Mouse (Mus musculus): ENCODE results near the gene Tnfrsf13c. TPM values are rescaled to one million over a fixed set of nuclear protein-coding genes. Genes with fewer than 3 reads are reported as not detected.

Tnfrsf13c gene
- total RNA-seq, 1 experiment from 2014 or later, result 10.6 TPM

DNA sequence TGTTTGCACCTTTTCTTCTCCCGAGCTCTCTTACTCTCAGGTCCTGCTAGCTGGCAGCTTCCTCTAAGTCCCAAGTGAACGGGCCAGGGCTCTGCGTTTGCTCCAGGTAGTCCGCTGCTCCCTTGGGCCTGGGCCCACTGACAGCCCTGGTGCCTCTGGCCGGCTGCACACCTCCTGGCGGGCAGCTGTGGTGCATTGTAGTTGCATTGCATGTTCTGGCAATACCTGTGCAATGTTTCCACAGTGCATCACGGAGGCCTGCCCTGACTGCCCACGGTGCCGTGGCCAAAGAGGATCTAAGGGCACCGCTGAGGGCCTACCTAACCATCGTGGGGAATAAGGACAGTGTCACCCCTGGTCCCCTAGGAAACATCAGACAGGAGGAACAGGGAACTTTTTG, 26.2 kb downstream of the Tnfrsf13c start:
- ATAC-seq (replicated peaks in 1 of 2; ENCODE audit: insufficient read depth in 1 of 2, low FRiP score in 2 of 2, low TSS enrichment in 1 of 2, low read depth in 1 of 2, poor library complexity in 2 of 2, severe bottlenecking in 2 of 2), result peak; percentile 2 to 8; a peak in 1 of 4 replicates

DNA sequence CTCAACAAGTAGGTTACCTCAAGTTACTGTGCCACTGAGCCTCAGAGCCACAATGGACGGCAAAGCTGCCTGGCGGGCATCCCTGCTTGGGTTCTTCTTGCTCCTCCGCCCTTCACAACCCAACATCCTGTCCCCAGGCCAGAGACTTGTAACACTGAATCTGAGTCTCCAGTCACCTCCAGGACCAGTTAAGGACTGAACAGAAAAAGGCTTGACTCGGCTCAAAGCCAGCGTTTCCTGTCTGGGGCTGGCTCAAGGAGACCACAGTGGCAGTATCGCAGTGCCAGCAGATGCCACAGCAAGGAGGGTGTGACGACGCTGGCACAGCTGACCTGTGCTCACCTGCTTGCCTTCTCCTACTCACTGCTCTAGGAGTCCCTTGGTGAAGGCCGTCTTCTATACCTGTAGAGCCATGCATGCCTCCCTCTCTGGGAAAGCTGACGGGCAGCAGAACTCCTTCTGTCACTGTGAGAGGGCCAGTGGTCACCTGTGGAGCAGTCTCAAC, 26.9 kb downstream of the Tnfrsf13c start:
- peak; percentile 34 to 44; a peak in 3 of 4 replicates for ATAC-seq (replicated peaks in 1 of 2; ENCODE audit: insufficient read depth in 1 of 2, low FRiP score in 2 of 2, low TSS enrichment in 1 of 2, low read depth in 1 of 2, poor library complexity in 2 of 2, severe bottlenecking in 2 of 2)

DNA sequence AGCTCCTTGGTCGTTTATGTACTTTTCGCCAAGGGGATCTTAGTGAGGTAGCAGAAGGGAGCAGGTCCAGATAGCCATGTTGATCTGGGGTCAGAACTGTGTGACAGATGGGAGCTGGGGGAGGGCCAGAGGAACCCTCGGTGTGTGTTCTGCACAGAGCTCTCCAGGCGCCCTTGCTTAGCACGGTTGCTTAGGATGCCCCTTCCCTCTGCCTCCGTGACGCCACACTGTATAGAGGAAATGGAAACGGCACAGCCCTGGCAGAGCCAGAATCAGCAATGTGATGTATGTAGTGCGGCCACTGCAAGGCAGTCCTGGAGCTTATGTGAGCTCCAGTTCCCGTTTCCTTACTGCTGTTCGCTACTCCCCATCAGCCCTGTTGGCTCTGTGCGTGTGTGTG, 27.9 kb downstream of the Tnfrsf13c start:
- no peak for ATAC-seq (replicated peaks in 1 of 2; ENCODE audit: insufficient read depth in 1 of 2, low FRiP score in 2 of 2, low TSS enrichment in 1 of 2, low read depth in 1 of 2, poor library complexity in 2 of 2, severe bottlenecking in 2 of 2)

DNA sequence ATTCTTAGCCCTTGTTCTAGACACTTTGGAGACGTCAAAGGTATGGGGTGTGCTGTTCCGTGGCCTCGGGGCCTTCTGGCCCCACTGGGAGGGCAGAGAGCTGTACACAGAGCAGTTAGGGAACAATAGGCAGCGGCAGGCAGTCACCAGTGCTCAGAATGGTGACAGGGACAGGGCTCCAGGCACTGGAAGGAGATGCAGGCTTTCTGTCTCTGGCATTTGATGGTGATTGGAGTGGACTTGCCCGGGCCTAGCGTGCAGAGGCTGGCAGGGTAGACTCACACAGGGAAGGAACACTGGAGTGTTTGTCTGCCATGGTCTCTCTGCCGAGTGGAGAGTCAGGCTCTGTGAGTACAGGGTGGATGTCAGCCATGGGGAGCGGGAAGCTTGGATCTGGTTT, 31.6 kb downstream of the Tnfrsf13c start:
- ATAC-seq (replicated peaks in 1 of 2; ENCODE audit: insufficient read depth in 1 of 2, low FRiP score in 2 of 2, low TSS enrichment in 1 of 2, low read depth in 1 of 2, poor library complexity in 2 of 2, severe bottlenecking in 2 of 2), result no peak

DNA sequence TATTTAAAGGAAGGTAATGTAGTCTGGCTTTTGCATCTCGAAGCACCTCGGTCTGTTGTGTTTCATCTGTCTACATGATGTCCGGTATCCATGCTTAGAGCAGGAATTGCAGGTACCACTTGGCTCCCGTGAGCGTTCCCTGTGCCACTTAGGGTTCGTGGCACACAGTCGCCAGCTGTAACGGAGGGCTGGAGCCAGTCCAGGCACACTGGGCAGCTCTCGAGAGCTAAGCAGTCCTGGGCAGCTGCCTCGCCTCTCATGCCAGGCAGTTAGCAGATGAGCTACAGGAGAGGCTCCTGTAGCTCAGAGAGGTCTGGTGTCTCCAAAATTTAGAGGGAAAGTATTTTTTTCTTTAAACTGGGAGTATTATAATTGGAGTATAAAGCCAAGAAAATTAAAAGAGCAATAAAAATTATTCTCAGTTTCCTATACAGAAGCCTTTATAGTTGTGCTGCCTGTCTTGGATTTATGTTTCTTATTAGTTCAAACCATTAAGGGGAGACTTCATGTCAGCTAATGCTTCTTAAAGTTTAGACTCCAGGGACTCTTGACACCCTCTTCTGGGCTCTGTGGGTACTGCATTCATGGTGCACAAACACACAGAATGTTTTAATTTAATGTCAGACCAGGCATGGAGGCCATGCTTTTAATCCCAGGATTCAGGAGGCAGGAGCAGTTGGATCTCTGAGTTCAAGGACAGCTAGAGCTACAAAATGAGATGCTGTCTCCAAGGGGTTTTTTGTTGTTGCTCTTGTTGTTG, 35.5 kb downstream of the Tnfrsf13c start:
- ATAC-seq (replicated peaks in 1 of 2; ENCODE audit: insufficient read depth in 1 of 2, low FRiP score in 2 of 2, low TSS enrichment in 1 of 2, low read depth in 1 of 2, poor library complexity in 2 of 2, severe bottlenecking in 2 of 2), result no peak

DNA sequence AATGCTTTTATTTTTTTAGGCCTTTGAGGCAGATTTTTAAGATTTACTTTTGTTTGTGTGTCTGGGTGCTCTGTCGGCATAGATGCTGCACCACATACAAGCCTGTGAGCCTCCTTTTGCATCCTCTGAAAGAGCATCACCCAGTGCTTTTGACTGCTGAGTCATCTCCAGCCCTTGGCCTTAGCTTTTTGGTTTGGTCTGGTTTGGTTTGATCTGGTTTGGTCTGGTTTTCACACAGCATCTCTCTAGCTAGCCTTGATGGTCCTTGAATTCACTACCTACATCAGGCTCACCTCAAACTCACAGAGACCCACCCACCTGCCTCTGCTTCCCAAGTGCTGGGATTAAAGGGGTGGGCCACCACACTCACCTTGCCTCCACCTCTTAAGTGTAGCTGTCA, 36.2 kb downstream of the Tnfrsf13c start:
- no peak for ATAC-seq (replicated peaks in 1 of 2; ENCODE audit: insufficient read depth in 1 of 2, low FRiP score in 2 of 2, low TSS enrichment in 1 of 2, low read depth in 1 of 2, poor library complexity in 2 of 2, severe bottlenecking in 2 of 2)

DNA sequence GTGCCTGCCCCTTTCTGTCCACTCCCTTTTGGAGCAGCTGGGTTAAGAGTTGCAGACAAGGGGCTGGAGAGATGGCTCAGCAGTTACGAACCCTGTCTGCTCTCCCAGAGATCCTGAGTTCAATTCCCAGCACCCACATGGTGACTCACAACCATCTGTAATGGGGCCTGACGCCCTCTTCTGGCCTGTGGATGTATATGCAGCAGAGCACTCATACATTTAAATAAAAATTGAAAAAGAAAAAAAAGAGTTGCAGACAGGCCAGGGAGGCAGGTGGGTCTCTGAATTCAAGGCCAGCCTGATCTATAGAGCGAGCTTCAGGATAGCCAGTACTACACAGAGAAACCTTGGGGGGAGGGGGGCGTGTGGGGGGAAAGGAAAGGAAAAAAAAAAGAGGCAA, 36.8 kb downstream of the Tnfrsf13c start:
- ATAC-seq (replicated peaks in 1 of 2; ENCODE audit: insufficient read depth in 1 of 2, low FRiP score in 2 of 2, low TSS enrichment in 1 of 2, low read depth in 1 of 2, poor library complexity in 2 of 2, severe bottlenecking in 2 of 2), result no peak

DNA sequence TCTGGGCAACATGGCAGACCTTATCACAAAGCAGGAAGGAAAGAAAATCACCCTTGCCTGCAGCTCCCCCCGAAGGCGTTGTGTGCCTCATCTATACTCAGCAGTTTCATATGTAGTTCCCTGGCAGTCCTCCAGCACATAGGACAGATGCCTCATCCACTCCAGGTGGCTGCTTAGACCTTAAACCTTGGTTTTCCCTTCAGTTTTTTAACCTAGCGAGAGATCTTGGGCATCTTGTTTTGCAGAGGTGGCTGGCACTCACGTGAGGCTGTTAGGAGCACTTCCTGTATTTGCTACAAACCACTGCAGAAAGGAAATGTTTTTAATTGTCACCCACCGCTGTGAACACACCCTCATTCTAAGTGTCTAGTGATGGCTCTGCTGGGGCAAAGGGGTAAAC, 37.2 kb downstream of the Tnfrsf13c start:
- peak; percentile 37 to 50 for ATAC-seq (replicated peaks in 1 of 2; ENCODE audit: insufficient read depth in 1 of 2, low FRiP score in 2 of 2, low TSS enrichment in 1 of 2, low read depth in 1 of 2, poor library complexity in 2 of 2, severe bottlenecking in 2 of 2)

DNA sequence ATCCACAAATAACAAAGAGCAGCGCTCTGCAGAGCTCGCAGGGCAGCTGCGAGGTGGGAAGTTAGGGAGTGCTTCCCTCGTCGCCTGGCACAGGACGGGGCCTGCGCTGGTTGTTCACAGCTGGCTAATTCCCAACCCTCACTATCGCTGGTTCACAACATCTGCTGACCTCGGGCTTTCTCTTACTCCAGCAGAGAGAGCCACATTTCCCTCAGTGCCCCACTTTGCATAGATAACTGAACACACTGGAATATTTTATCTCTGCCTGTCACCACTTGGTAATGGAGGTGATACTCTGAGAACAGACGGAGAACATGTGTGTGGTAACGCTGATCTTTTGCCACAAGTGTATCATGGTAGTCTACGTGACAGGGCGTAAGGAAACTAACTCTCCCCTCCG, 38.0 kb downstream of the Tnfrsf13c start:
- peak in 1 of 2 experiments; percentile 18; a peak in 1 of 4 replicates for ATAC-seq (replicated peaks in 1 of 2; ENCODE audit: insufficient read depth in 1 of 2, low FRiP score in 2 of 2, low TSS enrichment in 1 of 2, low read depth in 1 of 2, poor library complexity in 2 of 2, severe bottlenecking in 2 of 2)

DNA sequence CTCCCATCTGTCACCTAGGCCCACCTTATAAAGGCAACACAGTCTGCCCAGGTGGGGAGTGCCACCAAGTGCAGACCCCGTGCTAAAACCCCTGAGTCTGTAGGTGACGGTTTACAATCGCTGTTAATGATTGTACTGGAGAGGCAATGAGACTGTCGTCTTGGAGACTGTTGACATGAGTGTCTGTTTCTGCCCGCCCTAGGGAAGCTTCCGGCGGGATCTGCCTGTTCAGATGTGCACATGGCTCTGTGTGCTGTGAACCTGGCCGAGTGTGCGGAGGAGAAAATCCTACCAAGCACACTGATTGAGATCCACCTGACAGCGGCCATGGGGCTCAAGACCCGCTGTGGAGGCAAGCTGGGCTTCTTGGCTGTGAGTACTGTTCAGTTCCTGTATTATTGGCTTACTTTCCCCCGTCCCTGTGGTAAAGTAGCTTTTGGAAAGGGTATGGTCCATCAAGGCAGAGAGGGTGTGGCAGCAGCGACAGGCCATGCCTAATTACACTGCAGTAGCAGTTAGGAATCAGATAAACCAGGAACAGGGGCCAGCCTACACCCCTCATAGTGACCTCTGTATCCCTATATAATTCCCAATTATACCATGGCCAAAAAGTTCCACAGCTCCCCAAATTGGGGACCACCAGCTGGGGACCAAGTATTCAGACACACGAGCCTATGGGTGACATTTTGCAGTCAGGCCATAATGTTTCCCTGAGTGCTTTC, 38.9 kb downstream of the Tnfrsf13c start:
- ATAC-seq (replicated peaks in 1 of 2; ENCODE audit: insufficient read depth in 1 of 2, low FRiP score in 2 of 2, low TSS enrichment in 1 of 2, low read depth in 1 of 2, poor library complexity in 2 of 2, severe bottlenecking in 2 of 2), result no peak

DNA sequence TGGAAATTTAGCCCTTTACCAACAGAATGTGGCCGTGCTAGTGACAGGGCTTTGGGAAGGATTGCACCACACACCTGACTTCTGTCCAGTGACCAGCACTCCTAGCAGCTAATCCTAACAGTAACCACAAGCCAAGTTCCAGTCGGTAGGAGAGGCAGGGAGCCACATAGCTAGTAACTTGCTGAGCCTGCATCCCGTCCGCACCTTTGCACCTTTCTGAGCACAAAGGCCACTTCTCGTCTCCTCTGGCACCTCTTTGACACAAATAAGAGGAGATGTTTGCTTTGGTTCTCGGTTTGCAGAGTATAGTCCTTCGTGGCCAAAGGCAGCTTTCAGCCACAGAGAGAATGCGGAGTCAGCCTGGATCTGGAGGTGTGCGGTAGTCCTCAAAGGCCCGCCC, 39.5 kb downstream of the Tnfrsf13c start:
- no peak for ATAC-seq (replicated peaks in 1 of 2; ENCODE audit: insufficient read depth in 1 of 2, low FRiP score in 2 of 2, low TSS enrichment in 1 of 2, low read depth in 1 of 2, poor library complexity in 2 of 2, severe bottlenecking in 2 of 2)

DNA sequence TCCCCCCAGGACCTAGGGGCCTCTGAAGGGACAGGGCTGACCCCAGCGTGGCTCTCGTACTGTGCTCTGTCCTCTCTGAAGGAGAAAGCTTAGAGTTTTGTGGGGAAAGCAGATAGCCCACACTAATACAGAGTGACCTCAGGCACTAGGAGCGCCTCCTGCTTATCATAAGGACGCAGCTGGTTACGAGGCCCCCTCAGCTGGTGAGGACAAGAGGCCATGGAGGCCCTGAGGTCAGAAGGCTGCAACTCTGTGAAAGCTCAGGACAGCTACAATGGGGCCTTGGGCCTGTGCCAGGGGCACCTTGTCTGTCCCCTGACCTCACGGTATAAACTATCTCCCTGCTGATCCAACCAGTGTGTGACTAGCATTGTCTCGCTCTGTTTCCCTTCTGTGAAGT, 40.0 kb downstream of the Tnfrsf13c start:
- no peak for ATAC-seq (replicated peaks in 1 of 2; ENCODE audit: insufficient read depth in 1 of 2, low FRiP score in 2 of 2, low TSS enrichment in 1 of 2, low read depth in 1 of 2, poor library complexity in 2 of 2, severe bottlenecking in 2 of 2)

DNA sequence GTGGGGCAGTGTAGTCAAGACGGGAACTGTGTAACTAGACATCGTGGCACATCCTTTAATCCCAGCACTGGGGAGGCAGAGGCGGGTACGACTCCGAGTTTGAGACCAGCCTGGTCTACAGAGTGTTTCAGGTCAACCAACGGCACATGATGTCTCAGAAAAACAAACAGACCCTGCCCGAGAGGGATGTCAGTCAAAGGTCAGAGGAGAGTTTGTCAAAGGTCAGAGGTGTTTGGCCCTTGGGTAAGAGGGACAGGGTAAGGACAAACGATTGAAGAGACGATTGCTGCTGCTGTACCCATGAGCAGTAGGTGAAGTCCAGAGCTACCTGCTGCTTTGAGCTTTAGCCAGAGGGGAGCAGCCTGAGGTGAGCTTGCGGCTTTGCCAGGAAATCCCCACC, 40.6 kb downstream of the Tnfrsf13c start:
- no peak for ATAC-seq (replicated peaks in 1 of 2; ENCODE audit: insufficient read depth in 1 of 2, low FRiP score in 2 of 2, low TSS enrichment in 1 of 2, low read depth in 1 of 2, poor library complexity in 2 of 2, severe bottlenecking in 2 of 2)

DNA sequence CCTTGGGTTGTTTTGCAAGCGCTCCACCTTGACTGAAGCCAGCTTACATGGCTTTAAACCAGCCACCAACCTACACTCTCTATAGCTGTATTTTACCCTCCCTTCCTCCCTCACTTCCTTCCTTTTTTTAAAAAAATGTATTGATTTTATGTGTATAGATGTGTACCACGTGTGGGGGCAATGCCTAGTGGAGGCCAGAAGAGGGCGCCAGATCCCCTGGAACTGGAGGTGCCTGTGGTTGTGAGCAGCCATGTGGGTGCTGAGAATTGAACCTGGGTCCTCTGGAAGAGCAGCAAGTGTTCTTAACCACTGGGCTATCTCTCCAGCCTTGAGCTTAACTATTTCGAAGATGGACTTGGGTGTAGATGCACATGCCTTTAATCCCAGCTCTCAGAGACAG, 41.9 kb downstream of the Tnfrsf13c start:
- ATAC-seq (replicated peaks in 1 of 2; ENCODE audit: insufficient read depth in 1 of 2, low FRiP score in 2 of 2, low TSS enrichment in 1 of 2, low read depth in 1 of 2, poor library complexity in 2 of 2, severe bottlenecking in 2 of 2), result no peak

DNA sequence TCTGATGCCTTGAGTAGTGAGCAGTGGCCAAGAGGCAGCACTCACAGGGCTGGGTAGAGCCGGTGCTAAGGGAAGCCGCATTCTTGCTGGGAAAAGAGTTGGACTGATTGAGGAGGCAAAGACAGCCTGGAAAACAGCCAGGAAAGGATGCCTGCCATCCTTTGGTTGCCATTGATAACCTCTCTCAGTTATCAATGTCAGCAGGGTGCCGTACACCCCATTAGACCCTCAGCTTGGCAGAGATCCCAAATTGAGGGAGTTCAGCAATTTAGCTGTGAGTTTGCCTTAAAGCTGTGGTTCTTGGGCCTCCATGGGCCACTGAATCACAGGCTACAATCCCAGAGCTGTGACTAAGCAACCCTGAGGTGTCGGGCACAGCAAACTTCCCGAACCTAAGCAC, 43.0 kb downstream of the Tnfrsf13c start:
- ATAC-seq (replicated peaks in 1 of 2; ENCODE audit: insufficient read depth in 1 of 2, low FRiP score in 2 of 2, low TSS enrichment in 1 of 2, low read depth in 1 of 2, poor library complexity in 2 of 2, severe bottlenecking in 2 of 2), result no peak

DNA sequence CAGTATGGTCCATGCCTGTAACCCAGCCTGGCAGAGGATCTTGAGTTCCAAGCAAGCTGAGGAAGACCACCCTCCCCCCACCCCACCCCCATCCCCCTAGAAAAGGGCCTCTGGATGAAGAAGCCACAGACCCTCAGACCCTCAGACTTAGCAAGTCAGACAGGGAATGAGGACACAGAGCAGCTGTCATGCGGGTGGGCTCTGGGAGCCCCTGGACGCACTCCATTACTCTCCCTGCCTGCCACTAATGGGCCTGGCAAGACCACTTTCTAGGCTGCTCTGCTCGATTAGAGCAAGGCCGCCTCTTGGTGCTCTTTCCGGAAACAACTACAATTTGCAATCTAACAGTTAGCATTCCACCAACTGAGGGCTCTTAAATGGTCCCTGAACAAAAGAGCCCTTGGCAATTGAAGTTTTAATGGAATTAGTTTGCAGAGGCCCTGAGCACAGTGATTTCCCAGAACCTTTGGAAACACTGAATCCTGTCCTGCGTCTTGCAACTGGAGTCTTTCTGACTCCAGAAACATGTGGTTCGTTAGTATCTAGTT, 46.4 kb downstream of the Tnfrsf13c start:
- ATAC-seq (replicated peaks in 1 of 2; ENCODE audit: insufficient read depth in 1 of 2, low FRiP score in 2 of 2, low TSS enrichment in 1 of 2, low read depth in 1 of 2, poor library complexity in 2 of 2, severe bottlenecking in 2 of 2), result no peak

DNA sequence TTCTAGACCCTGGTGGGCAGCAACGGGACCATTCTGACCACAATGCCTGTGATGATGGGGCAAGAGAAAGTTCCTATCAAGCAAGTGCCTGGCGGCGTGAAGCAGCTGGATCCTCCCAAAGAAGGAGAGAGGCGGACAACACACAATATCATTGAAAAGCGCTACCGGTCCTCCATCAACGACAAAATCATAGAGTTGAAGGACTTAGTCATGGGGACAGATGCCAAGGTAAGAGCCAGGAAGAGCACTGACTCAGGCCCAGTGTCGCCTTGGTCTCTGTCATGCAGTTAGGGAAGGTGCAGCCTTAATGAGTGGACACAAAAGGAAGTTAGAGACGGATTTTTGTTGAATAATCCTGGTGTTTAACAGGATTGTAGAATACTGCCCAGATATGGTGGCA, 49.1 kb downstream of the Tnfrsf13c start:
- ATAC-seq (replicated peaks in 1 of 2; ENCODE audit: insufficient read depth in 1 of 2, low FRiP score in 2 of 2, low TSS enrichment in 1 of 2, low read depth in 1 of 2, poor library complexity in 2 of 2, severe bottlenecking in 2 of 2), result no peak

DNA sequence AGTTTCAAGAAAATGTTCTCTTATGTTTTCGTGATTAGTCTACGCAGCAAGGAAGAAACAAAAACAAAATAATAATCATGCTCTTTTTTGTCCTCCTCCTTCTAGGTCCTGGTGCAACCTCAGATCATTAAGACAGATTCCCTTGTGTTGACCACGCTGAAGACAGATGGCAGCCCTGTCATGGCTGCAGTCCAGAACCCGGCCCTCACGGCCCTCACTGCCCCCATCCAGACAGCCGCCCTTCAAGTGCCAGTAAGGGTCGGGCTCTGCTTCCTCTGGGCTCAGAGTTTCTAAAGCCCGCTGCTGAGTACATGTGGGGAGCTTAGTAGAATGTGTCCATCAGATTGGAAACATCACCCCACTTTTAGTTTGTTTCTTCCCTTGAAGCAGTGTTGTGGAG, 51.5 kb downstream of the Tnfrsf13c start:
- ATAC-seq (replicated peaks in 1 of 2; ENCODE audit: insufficient read depth in 1 of 2, low FRiP score in 2 of 2, low TSS enrichment in 1 of 2, low read depth in 1 of 2, poor library complexity in 2 of 2, severe bottlenecking in 2 of 2), result no peak

All from hematopoietic stem cell, adult 5-6 weeks (primary cell).